Mouse (Mus musculus) heart, postnatal 25 days (tissue): ENCODE measurements around the gene Npw. TPM values are rescaled to one million over a fixed set of nuclear protein-coding genes. Genes with fewer than 3 reads are reported as not detected.
"Not testable (repeated sequence)": the region's sequence is repeated elsewhere in the genome, so short reads cannot be mapped to it uniquely, and the experiment has no call there.

Experiments used
- DNase-seq: peaks from one replicate; pipeline ENCODE4 v3.0.0; 2022; ENCODE audit warnings: low spot score
- intact Hi-C: fragments of 180-260 bp; cut with DNase I; formaldehyde crosslinking; loops from one replicate; pipeline ENCODE4 v1.15.1; 2025
- total RNA-seq, 2 experiments: library from RNA; stranded (reverse); gene quantifications; 2 replicates each; pipeline ENCODE4 v1.2.3; 2021

The Npw gene
- total RNA-seq, 2 experiments from 2014 or later, result not detected

- intact Hi-C loops, result loop anchor here (5.0 kb wide), 1 partner anchor 197 kb away; the partner anchor contains the start of gene Mlst8
- no peak for DNase-seq
These were observed 16.0 kb upstream of the Npw start for GRCm38 (mm10) chr17:24674277-24674676.

DNA sequence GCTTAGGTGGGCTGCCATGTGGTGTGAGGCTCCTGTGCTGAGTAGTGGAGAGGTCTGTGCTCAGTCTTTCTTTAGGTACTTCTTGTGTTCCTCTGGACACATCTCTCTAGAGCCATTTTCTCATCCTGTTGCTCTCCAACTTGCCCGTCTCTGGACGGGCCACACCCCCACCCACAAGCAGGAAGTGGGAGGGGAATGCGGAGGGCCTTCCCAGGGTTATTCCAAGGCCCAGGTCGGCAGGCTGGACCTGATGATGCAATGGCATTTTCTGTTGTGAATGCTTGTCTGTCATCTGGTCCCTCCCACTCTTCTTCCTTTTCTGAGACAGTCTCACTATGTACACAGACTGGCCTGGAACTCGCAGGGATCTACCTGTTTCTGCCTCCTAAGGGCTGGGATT, 13.9 kb upstream of the Npw start:
- intact Hi-C loops, result loop anchor here (5.0 kb wide), 1 partner anchor 195 kb away; the partner anchor contains the start of gene Mlst8
- peak; percentile 62 for DNase-seq

- intact Hi-C loops, result loop anchor here (5.0 kb wide), 1 partner anchor 194 kb away; the partner anchor contains the start of gene Mlst8
- no peak for DNase-seq
These were observed 13.1 kb upstream of the Npw start for GRCm38 (mm10) chr17:24671346-24671745.

GRCm38 (mm10) chr17:24670246-24670844, 12.1 kb upstream of the Npw start:
- no peak for DNase-seq
- intact Hi-C loops, result loop anchor here (5.0 kb wide), 1 partner anchor 193 kb away; the partner anchor contains the start of gene Mlst8

- peak; percentile 91 for DNase-seq
- intact Hi-C loops, result loop anchor here (5.0 kb wide), 3 partner anchors 42 to 192 kb away; partner anchors contain the start of genes Mlst8 and Traf7
These were observed 11.4 kb upstream of the Npw start, which contains the start of gene Zfp598 for GRCm38 (mm10) chr17:24669545-24670245. TSS of gene Zfp598 (plus strand) at chr17:24669687.

DNA sequence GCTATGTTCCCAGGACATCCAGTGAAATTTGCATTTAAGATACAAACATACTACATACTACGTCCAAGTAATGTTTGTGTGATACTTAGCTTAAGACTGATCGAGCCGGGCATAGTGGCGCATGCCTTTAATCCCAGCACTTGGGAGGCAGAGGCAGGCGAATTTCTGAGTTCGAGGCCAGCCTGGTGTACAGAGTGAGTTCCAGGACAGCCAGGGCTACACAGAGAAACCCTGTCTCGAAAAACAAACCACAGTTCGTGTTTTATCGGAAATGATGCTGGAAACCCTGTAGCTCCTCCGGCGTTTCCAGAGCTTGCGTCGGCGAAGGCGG, 10.9 kb upstream of the Npw start:
- not testable (repeated sequence) for DNase-seq
- intact Hi-C loops, result loop anchor here (5.0 kb wide), 2 partner anchors 42 to 142 kb away; partner anchors contain the start of gene Traf7

GRCm38 (mm10) chr17:24667416-24667815, 9.2 kb upstream of the Npw start:
- no peak for DNase-seq
- intact Hi-C loops, result loop anchor here (5.0 kb wide), 2 partner anchors 40 to 140 kb away; partner anchors contain the start of gene Traf7

- intact Hi-C loops, result loop anchor here (5.0 kb wide), 2 partner anchors 40 to 140 kb away; partner anchors contain the start of gene Traf7
- DNase-seq, result not testable (repeated sequence)
These were observed 8.8 kb upstream of the Npw start for GRCm38 (mm10) chr17:24667011-24667410.

- intact Hi-C loops, result loop anchor here (2.0 to 5.0 kb wide), 3 partner anchors 26 to 128 kb away; partner anchors contain the start of gene Traf7
- DNase-seq, result no peak
These were observed 3.3 kb downstream of the Npw start for GRCm38 (mm10) chr17:24654969-24655368.

DNA sequence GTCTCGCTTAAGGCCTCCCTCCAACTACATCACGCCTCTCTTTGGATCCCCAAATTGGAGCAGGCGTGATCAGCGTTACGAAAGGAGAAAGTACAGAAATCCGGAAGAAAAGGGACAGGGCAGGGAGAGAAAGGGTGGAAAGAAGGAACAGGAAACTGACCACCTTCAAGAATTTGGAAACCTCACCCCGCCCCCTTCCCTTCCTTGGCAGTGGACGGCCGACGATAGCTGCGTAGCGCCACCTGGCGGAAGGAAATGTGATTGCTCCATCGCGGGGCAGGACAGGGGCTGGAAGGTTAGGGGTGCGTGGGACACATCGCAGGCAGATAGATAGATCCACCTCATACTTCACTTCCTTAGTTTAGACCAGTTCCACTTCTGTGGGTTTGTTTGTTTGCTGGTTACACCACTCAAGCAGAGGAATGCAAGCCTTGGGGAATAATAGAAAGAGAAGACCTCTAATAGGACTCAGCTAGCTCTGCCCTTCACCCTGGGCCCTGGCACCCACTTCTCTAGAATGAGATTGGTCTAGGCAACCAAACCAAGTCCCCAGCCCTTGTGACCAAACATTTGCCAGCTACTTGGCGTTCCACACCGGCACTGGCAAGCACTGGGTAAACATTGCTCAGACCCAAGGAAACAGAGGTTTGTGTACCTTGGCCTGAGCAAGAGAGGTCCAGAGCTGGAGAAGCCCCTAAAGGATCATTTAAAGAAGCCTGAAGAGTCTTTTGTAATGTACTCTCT, 4.1 kb downstream of the Npw start:
- intact Hi-C loops, result loop anchor here (2.0 to 5.0 kb wide), 3 partner anchors 25 to 127 kb away; partner anchors contain the start of gene Traf7
- no peak for DNase-seq

- no peak for DNase-seq
- intact Hi-C loops, result loop anchor here (5.0 kb wide), 1 partner anchor 125 kb away; the partner anchor contains the start of gene Traf7
These were observed 6.4 kb downstream of the Npw start for GRCm38 (mm10) chr17:24651835-24652234.

DNA sequence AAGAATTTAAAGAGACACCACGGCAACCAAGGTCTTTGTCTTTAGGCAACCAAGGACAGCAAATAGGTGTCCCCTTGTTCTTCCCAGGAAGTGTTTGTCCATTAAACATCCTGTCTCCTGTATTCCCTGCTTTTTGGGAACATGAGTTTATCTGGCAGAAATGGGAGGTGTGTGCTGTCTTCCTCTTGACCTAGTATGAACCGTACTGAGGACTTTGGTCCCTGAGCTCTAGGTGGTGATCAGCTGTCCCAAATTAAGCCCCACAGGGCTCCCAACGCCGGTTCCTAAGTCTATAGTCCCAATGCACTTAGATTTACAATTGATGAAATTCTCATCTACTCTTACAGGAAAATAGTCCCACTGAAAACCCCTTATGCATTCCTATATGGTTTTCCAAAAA, 7.5 kb downstream of the Npw start:
- intact Hi-C loops, result loop anchor here (5.0 kb wide), 1 partner anchor 123 kb away; the partner anchor contains the start of gene Traf7
- DNase-seq, result no peak

DNA sequence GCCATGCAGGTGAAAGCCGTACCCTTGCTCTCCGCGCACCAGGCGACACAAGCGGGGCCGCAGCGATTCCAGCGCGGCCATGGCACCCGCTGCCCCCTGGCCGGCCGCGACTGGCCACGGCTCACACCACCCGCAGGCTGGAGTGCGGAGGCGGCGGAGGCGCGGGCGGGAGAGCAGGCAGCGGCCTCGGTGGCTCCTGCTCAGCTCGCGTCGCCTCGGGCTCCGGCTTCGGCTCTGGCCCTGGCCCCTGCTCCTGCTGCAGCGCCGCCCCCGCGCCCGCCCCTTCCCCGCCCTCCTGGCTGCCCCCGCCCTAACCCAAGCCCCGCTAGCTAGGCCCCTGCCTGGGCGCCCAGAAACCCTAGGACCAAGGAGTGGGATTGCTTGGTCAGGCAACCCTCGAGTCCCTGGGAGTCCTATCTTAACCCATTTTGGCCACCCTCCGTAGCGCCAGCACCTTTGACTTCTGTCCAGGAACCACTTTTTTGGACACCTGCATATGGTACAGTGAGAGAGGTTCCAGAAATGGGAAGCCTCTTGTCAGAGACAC, 8.1 kb downstream of the Npw start, which contains the start of gene Slc9a3r2:
TSS of gene Slc9a3r2 (minus strand) at position 258 of the 547 bp plus-strand sequence.
- no peak for DNase-seq
- intact Hi-C loops, result loop anchor here (5.0 kb wide), 1 partner anchor 123 kb away; the partner anchor contains the start of gene Traf7

DNA sequence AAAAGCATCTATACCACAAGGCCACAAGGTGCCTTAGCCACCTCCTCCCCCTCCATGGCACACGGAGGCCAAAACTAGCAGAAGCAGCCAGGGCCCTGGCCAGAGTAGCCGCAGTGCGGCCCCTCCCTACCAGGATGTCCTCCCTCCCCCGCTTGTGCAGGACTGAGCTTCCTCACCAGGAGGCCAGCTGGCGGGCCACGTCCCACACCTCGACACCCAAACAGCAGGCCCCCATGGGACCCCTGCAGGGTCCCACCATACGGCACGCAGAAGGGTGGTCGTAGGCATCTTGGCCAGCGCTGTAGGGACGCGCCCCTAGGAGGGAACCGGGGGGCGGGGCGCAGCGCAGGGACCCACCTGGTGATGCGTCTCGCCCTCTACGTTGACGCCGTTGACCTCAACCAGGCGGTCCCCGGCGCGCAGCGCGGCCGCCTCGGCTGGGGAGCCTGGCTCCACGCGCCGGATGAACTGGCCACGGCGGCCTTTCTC, 8.6 kb downstream of the Npw start:
- intact Hi-C loops, result loop anchor here (2.0 to 5.0 kb wide), 2 partner anchors 15 to 122 kb away; partner anchors contain the start of gene Traf7
- peak; percentile 63 for DNase-seq

DNA sequence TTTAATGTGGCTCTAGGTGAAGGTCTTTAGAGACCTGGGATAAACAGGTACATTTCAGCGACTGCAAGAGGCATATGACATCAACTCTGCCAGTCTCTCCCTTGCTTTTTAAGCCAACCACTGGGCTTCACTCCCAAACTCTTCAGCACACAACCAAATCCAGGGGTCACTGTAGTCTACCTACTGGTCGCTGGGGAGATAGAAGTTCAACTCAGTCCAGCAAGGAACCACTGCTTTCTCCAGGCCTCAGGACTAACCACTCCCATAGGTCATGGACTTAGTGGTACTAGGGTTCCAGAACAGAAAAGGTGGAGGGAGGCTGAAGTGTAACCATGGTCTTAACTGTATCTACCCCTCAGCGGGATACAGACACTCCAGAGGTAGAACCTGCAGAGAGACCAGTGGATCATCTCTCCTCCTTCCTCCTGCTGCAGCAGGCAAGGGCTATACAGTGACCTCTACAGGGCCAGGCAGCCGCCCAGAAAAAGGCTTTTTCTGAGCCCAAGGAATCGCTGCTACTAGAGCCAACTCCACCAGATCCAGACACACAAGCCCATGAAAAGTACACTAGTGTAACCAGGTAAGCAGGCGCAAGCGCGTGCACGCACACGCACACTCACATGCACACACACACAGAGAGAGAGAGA, 9.4 kb downstream of the Npw start:
- no peak for DNase-seq
- intact Hi-C loops, result loop anchor here (2.0 kb wide), 1 partner anchor 14 kb away; no protein-coding TSS in a partner anchor

DNA sequence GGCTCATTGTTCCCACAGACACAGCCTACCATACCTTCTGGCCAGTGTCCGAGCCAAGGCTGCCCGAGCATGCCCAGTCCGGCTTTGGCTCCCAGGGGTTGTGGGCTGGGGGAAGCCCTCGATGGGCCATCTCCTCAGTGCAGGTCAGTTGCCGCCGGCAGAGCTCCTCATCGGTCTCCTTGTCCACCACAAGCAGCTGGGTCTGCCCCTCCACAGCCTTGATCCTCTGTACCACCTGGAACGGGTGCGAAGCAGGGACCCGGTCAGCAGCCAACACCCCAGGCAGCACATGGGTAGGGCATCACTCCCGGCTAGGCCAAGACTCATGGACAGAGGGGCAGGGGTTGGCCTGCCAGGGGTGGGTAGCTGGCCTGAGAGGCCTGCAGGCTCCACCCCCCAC, 10.8 kb downstream of the Npw start:
- intact Hi-C loops, result no loop called here
- no peak for DNase-seq

GRCm38 (mm10) chr17:24646381-24646780, 11.9 kb downstream of the Npw start:
- DNase-seq, result no peak
- intact Hi-C loops, result no loop called here

DNA sequence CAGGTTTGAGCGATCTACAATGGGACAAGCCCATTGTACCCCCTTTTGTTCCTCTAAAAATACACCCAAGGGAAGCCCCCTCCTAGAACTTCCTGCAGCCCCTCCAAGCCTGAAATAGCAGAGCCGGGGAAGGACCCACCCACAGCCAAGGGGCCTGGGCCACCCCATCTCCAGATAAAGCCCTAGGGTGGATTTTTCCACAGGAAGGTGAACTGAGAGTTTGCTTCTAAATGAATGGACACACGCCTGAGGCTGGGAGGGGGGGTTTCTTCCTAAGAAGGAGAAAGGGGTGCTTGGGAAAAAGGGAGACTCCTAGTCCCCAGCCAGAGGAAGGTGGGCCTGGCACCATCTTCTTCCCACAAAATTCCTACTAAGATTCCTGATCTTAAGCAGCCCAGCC, 12.3 kb downstream of the Npw start:
- intact Hi-C loops, result no loop called here
- DNase-seq, result peak; percentile 67
